Mouse (Mus musculus): Measurements from ENCODE around the gene Olfr284.

Olfr284 gene

DNA sequence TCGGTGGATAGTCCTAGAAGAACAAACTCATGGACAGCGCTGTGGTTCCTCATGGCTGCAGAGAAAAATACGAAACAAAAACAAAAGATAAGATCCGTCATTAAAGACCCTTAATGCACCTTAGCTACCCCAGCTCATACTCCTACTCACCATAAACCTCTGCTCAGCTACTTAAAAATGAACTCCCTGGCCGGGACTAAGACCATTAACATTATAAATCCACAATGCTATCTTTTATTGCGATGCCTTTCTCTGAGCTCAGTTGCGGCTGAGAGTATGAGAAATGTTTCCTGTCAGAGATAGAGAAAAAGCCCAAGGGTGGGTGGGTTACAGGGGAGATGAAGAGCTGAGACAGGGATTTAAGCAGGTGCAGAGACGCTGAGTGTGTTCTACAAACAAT is at the start of gene Olfr284:
Gene Olfr284, minus strand, starts transcription at position 101 of the 400 bp plus-strand sequence.
- DNase-seq = no peak

DNA sequence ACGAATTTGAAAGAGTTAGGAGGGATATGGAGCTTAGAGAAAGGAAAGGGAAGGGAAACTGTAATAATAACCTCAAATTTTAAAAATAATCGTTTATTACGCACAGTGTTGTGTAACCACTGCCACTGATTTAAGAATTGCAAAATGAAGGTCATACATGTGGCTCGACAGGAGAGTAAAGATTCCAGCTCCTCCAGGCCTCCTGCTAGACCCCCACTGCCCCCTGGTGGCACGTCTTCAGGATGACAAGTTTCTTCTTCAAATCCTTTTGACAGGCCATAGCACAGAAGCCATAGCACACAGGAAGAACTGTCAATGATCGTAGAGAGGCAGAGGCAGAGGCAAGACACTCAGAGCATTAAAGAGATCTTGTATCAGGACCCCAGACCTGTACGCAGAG is 49.0 kb upstream of the Olfr284 start:
- peak; percentile 63 to 74 for DNase-seq

DNA sequence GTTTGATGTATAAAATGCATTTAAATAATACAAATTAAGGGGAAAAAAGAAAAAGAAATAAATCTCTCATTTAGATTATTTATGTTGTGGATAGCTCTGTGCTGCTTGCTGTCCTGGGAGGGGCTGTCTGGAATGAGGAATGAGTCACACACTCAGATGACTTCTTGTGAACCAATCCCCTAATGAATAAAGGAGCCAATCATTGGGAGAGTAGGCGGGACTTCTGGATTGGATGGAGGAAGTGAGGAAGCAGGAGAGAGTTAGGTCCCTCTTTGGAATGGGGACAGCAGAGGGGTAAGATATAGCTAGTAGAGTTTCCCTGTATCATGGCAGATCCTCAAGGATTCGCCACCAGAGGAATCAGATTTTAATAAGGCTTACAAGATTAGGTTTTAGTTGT is 46.8 kb upstream of the Olfr284 start:
- DNase-seq = peak in 1 of 2 experiments; percentile 5

DNA sequence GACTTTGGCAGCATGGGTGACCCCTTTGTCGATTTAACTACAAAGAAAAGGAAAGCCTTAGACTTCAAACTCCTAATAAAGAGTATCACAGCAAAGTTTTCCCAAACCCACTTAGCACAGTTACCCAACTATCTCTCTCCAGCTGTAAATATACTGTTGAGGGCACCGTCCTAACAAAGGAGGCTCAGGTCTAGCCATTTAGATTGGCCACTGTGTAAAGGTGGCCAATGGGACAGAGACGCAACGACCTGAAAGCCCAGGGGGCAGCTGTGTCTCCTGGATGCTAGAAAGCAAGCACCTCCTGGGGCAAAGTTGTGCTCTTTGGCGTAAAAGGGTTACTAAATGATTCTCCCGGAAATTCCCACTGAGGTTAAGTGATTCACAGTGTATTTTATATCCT is 40.1 kb upstream of the Olfr284 start, which contains the start of gene Olfr283:
Gene Olfr283, minus strand, starts transcription at position 101 of the 400 bp plus-strand sequence.
- no peak for DNase-seq

DNA sequence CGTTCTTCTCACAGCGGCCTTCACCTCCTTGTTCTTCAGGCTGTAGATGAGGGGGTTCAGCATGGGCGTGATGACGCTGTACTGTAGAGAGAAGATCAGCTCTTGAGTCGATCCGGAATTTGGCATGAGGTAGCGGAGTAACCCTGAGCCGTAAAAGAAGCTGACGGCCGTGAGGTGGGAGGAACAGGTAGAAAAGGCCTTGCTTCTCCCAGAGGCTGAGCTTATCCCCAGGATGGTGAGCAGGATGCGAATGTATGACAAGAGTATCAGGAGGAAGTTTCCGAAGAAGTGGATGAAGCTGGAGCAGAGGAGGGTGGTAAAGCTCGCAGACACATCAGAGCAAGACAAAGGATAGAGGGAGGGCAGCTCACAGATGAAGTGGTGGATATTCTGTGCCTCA is 37.4 kb upstream of the Olfr284 start:
- DNase-seq = no peak

DNA sequence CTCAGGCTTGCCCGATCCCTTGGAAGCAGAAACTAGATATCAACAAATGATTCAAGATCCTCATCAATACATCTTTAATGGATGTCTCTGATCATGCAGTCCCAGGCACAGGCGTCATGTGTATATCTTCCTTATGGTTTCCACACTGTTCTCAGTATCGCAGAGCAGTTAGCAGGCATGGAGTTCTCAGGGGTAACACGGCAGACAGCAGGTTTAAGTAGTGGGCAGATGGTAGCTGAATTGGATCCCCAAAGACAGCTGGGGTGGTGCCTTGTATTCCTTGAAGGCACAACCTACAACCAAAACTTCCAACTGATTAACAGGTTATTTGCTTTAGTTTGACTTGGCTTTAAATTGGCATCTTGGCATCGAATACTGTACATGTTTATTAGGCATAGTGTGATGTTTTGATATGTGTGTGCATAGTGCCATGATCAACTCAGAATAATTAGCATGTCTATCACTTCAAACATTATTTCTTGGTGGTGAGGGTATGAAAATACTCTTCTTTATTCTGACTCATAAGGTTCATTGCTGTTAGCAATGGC is 23.5 kb downstream of the Olfr284 start, which contains the start of gene Olfr285:
Gene Olfr285, minus strand, starts transcription at position 177 of the 548 bp plus-strand sequence.
- DNase-seq = no peak

DNA sequence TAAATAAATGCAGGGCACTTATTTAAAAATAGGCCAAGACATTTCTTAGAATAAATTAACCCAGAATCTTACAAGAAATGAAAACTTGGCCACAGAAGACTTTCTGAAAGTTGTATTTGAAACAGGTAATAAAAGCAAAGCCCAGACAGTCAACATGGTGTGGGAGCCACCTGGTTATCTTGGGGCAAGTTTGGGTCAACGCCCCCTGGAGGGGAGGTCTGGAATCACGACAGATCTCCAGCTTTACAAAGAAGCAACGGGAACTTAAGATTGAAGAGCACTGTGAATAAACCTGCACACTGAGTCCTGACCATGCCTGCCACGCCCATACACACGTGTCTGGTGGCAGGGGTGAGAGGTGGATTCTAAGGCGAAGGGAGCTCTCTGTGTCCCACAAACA is 25.1 kb downstream of the Olfr284 start:
- DNase-seq = no peak

DNA sequence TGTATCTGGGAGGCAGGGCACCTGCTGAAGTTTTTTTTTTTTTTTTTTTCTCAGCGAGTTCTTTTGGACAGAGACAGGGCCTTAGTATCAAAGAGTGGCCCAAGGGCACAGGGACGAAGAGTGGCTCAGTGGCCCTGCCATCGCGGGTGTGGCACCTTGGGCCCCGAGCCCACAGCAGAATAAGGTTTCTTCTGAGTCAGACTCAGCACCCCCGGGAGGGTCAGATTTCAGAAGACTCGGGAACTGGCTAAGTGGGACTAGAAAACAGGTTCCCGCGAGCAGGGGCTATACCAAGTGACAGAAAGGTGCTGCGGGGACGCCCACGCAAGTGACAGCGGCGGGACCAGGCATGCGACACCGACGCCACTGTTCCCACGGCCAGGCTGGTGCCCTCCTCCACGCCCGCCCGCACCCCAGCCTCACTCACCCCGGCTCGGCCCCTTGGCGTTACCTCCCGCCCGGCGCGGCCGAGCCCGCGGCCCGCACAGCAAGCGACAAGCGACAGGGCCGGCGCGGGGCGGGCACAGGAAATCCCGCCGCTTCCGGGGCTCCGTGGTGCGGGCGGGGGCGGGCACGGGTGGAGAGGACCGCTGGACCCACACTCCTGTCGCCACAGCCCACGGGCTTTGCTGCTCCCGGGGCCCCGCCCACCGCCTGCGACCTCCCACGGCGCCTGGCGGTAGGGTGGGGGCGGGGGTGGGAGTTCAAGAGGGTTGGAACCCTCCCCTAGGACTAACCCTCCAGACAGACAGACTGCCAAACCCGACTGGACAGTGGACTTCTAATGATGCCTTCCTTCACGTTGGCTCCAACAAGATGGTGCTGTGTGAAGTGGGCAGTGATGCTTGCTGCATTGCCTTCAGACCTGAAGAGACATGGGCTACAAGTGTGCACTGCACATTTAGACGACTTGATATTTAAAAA is 44.9 kb downstream of the Olfr284 start, which contains the start of gene Zfp641:
Gene Zfp641, minus strand, starts transcription at position 534 of the 924 bp plus-strand sequence.
- DNase-seq = peak; percentile 48 to 65

DNA sequence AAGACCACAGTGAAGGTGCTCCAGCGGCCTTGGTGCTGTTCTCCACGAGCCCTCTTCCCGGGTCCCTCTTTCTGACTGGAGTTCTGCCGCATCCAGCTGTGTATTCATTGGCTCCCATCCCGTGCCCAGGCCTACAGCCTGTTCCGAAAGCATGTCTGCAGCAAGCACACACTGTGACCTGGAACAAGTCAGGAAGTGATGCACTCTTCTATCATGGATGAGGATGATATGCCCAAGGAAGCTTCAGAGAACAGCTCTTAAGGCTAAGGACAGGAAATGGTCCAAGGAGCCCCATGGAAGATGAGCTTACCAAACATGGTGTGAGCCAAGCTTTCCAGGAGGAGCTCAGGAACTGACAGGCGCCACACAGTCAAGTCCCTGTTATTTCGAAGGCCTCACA is 47.1 kb downstream of the Olfr284 start:
- DNase-seq = peak; percentile 25 to 55

All from lung, adult 18-20 months (tissue).